In genomic region chr4:154827181-154827580, GRCm38 (mm10) we compare ENCODE assay signal across 14 mouse cellular contexts. TPM values are rescaled to one million over a fixed set of nuclear protein-coding genes. Genes with fewer than 3 reads are reported as not detected.
DNase-seq lines count a peak whose midpoint lies in the region; ATAC-seq and TF ChIP-seq lines count a peak whose summit lies in the region.
"Had no signal": no experiment of that assay in that cellular context is flagged by ENCODE, and none has a peak within 500 bp of the region (broad histone marks: within the 10 kb centered on the region; RNA-seq: fewer than 3 reads in every experiment).

No protein-coding gene starts in this region.

- H3K4me1 ChIP-seq in heart, embryonic 12.5 days (replicated peaks) = peaks cover 15% of the 10 kb centered on the region
- H3K4me1 ChIP-seq in cerebellum, adult 2 months (ENCODE audit: control insufficient read depth, insufficient read depth, low read length) = peaks cover 13% of the 10 kb centered on the region

- peaks cover 15% of the 10 kb centered on the region; the same call in 1 of the 2 replicates for H3K27me3 ChIP-seq in heart, embryonic 12.5 days (replicated peaks)
- no peaks in the 10 kb centered on the region for H3K27me3 ChIP-seq in cerebellum, adult 2 months (ENCODE audit: control insufficient read depth, insufficient read depth, low read length)

- H3K4me3 ChIP-seq in heart, embryonic 12.5 days = no peak overlapping the region
- H3K4me3 ChIP-seq in cerebellum, adult 2 months (replicated peaks; ENCODE audit: insufficient read depth, low read depth, low read length) = no peak overlapping the region
- H3K4me3 ChIP-seq: kidney, embryonic 15.5 days; midbrain, embryonic 10.5 days; neural tube, embryonic 13.5 days had no signal

- H3K9me3 ChIP-seq in heart, embryonic 12.5 days (replicated peaks) = no peaks in the 10 kb centered on the region
- H3K9me3 ChIP-seq: kidney, embryonic 15.5 days; neural tube, embryonic 13.5 days had no signal

- WGBS in heart, embryonic 12.5 days = 80% methylated on average over 7 of the region's 7 CpGs
- WGBS in cerebellum, adult 2 months = 7% methylated on average over 7 of the region's 7 CpGs

- no peak overlapping the region for H3K9ac ChIP-seq in heart, embryonic 12.5 days
- H3K9ac ChIP-seq: kidney, embryonic 15.5 days; liver, postnatal 0 days; neural tube, embryonic 13.5 days had no signal

- TF ChIP-seq POLR2A in cerebellum, adult 2 months (IDR thresholded peaks at IDR 0.05; ENCODE audit: borderline replicate concordance, insufficient read depth, low read length) = no peak

- TF ChIP-seq CTCF in cerebellum, adult 2 months (IDR thresholded peaks at IDR 0.05; ENCODE audit: borderline replicate concordance, insufficient read depth, low read depth, low read length) = no peak

- DNase-seq in heart, adult 11 months = peak; percentile 98
- peak; percentile 16 for DNase-seq in adipocyte (ENCODE audit: low spot score)
- peak; percentile 46 to 73 for DNase-seq in cerebellum, adult 2 months
- DNase-seq in layer of hippocampus, adult 18-20 months (ENCODE audit: low spot score in 2 of 2) = peak; percentile 11 to 51
- DNase-seq in spleen, adult 12 weeks (ENCODE audit: low spot score) = no peak
- DNase-seq in left cerebral cortex, adult 9 months (ENCODE audit: low spot score in 2 of 2) = no peak
- DNase-seq in liver = no peak
- DNase-seq: liver, postnatal 0 days had no signal

- no peak overlapping the region for H3K4me2 ChIP-seq in heart, embryonic 12.5 days
- H3K4me2 ChIP-seq: kidney, embryonic 15.5 days; neural tube, embryonic 13.5 days had no signal

- no peaks in the 10 kb centered on the region for H3K36me3 ChIP-seq in heart, embryonic 12.5 days
- H3K36me3 ChIP-seq: kidney, embryonic 15.5 days; midbrain, embryonic 10.5 days; neural tube, embryonic 13.5 days had no signal

- ATAC-seq in heart, embryonic 12.5 days (ENCODE audit: insufficient number of reproducible peaks, low FRiP score) = no peak
- ATAC-seq: forebrain, embryonic 16.5 days; liver, postnatal 0 days had no signal

- H3K27ac ChIP-seq in heart, embryonic 12.5 days (ENCODE audit: poor library complexity, severe bottlenecking) = no peak overlapping the region
- H3K27ac ChIP-seq in cerebellum, adult 2 months (ENCODE audit: insufficient read depth, low read length) = no peak overlapping the region
- H3K27ac ChIP-seq: kidney, embryonic 15.5 days; midbrain, embryonic 10.5 days; neural tube, embryonic 13.5 days had no signal

RNA-seq across cellular contexts. Expression of gene Ttc34, which starts 10.1 kb away (rescaled TPM):
- 0.11 and 0.62 TPM in 2 replicates for polyA plus RNA-seq in heart, embryonic 12.5 days (2016; fragmentation: Nextera tagmentation; extraction: Ambion mirVana)
- 1.5 and 2.6 TPM in 2 replicates for polyA plus RNA-seq in cerebellum, adult 2 months (2012; rRNA removed)
- 1 to 10 TPM; 3.1 to 3.3 TPM for total RNA-seq in layer of hippocampus, adult 18-20 months (2021)
- total RNA-seq: CH12.LX had no signal
- polyA plus RNA-seq: liver, postnatal 0 days had no signal

RNA-seq across cellular contexts. Expression of gene Mmel1, which starts 42.2 kb away (rescaled TPM):
- polyA plus RNA-seq in heart, embryonic 12.5 days (2016; fragmentation: Nextera tagmentation; extraction: Ambion mirVana) = 0.20 and 0.44 TPM in 2 replicates
- 2.7 and 3.3 TPM in 2 replicates for polyA plus RNA-seq in cerebellum, adult 2 months (2012; rRNA removed)
- under 1 TPM; 0.20 to 0.25 TPM for total RNA-seq in layer of hippocampus, adult 18-20 months (2021)

Comparison
In these comparisons a context has a peak if more than half of its experiments do, and no peak if none do; other contexts are left out.
1. DNase-seq: peak in heart, adult 11 months (single experiment), adipocyte (single experiment), cerebellum, adult 2 months (2 of 2) and layer of hippocampus, adult 18-20 months (2 of 2); none in spleen, adult 12 weeks (single experiment), left cerebral cortex, adult 9 months (0 of 2) and liver (single experiment).